Mouse (Mus musculus) CH12.LX (cell line): ENCODE data around the gene Btbd9. TPM values are rescaled to one million over a fixed set of nuclear protein-coding genes. Genes with fewer than 3 reads are reported as not detected.

Experiments used
- DNase-seq: peaks from one replicate; pipeline ENCODE4 v3.0.0-alpha.2; 2013; ENCODE audit errors: extremely low read depth
- H3K27ac ChIP-seq: 2 replicates; pipeline ENCODE4 v1.5.1; 2012; ENCODE audit warnings: low read depth, mild to moderate bottlenecking, control low read depth, moderate library complexity; ENCODE audit not compliant: insufficient read depth
- H3K27me3 ChIP-seq: replicated peaks from 2 replicates; pipeline ENCODE3; 2012; ENCODE audit warnings: inconsistent platforms
- H3K36me3 ChIP-seq, 2 experiments: replicated peaks in 1 of 2; 2 replicates each; pipeline versions ENCODE3 to v1.6.1; 2012; ENCODE audit warnings: inconsistent platforms in 1 of 2, low read length in 1 of 2, mild to moderate bottlenecking in 1 of 2, mixed read lengths in 1 of 2, moderate library complexity in 1 of 2; ENCODE audit not compliant: control insufficient read depth in 1 of 2, insufficient read depth in 1 of 2
- H3K4me1 ChIP-seq, 2 experiments: 2 replicates each; pipeline ENCODE4 v1.6.1; 2012; ENCODE audit warnings: inconsistent platforms in 1 of 2, moderate library complexity in 1 of 2; ENCODE audit not compliant: insufficient read depth in 2 of 2, control insufficient read depth in 1 of 2
- H3K4me2 ChIP-seq: 2 replicates; pipeline ENCODE4 v1.6.1; 2012; ENCODE audit warnings: low read depth, mild to moderate bottlenecking, control low read depth; ENCODE audit not compliant: poor library complexity, insufficient read depth, severe bottlenecking
- H3K4me3 ChIP-seq, 3 experiments: fragments of 150-350 bp in 1 of 3; sonication (generic) in 1 of 3; replicated peaks in 1 of 3; 2 replicates each; pipeline versions ENCODE3 to v1.5.1; 2011 to 2012; ENCODE audit warnings: low read depth in 2 of 3, low read length in 2 of 3, mild to moderate bottlenecking in 2 of 3, moderate library complexity in 2 of 3, control low read depth in 1 of 3, improper control_type of control experiment in 1 of 3, inconsistent platforms in 1 of 3, mixed read lengths in 1 of 3; ENCODE audit not compliant: poor library complexity in 1 of 3
- H3K79me2 ChIP-seq: replicated peaks from 2 replicates; pipeline ENCODE4 v1.6.1; 2012; ENCODE audit warnings: mild to moderate bottlenecking, moderate library complexity; ENCODE audit not compliant: control insufficient read depth, poor library complexity, insufficient read depth, severe bottlenecking; ENCODE audit errors: extremely low read depth
- H3K9ac ChIP-seq: 2 replicates; pipeline ENCODE4 v1.6.1; 2012; ENCODE audit warnings: low read depth, mild to moderate bottlenecking, control low read depth, moderate library complexity; ENCODE audit not compliant: insufficient read depth
- H3K9me3 ChIP-seq: replicated peaks from 2 replicates; pipeline ENCODE3; 2012; ENCODE audit warnings: low read length, inconsistent platforms, mixed read lengths
- CHD2 ChIP-seq: IDR thresholded peaks from 2 replicates; pipeline ENCODE4 v1.6.1; 2011; ENCODE audit warnings: low read length, improper control_type of control experiment
- HCFC1 ChIP-seq: IDR thresholded peaks from 2 replicates; pipeline ENCODE4 v1.6.1; 2012; ENCODE audit warnings: low read depth, mild to moderate bottlenecking, inconsistent platforms, low read length, improper control_type of control experiment
- IRF4 ChIP-seq: IDR thresholded peaks from 2 replicates; pipeline ENCODE4 v1.6.1; 2014; ENCODE audit warnings: low read depth, mild to moderate bottlenecking, inconsistent platforms, low read length, improper control_type of control experiment
- JUN ChIP-seq: IDR thresholded peaks from 2 replicates; pipeline ENCODE4 v1.6.1; 2011; ENCODE audit warnings: low read depth, mild to moderate bottlenecking, low read length, improper control_type of control experiment, moderate library complexity; ENCODE audit not compliant: insufficient read depth
- JUND ChIP-seq: conservative IDR thresholded peaks from 2 replicates; pipeline ENCODE4 v1.6.1; 2011; ENCODE audit warnings: low read depth, low read length, improper control_type of control experiment
- KAT2A ChIP-seq: IDR thresholded peaks from 2 replicates; pipeline ENCODE4 v1.6.1; 2012; ENCODE audit warnings: low read length, improper control_type of control experiment, inconsistent platforms; ENCODE audit not compliant: insufficient replicate concordance
- MAFK ChIP-seq: IDR thresholded peaks from 2 replicates; pipeline ENCODE4 v1.6.1; 2011; ENCODE audit warnings: low read length, improper control_type of control experiment; ENCODE audit not compliant: insufficient replicate concordance
- MXI1 ChIP-seq: IDR thresholded peaks from 2 replicates; pipeline ENCODE4 v1.6.1; 2011; ENCODE audit warnings: mild to moderate bottlenecking, low read depth, low read length, improper control_type of control experiment
- NELFE ChIP-seq: IDR thresholded peaks from 2 replicates; pipeline ENCODE4 v1.6.1; 2011; ENCODE audit warnings: low read depth, low read length, improper control_type of control experiment
- NRF1 ChIP-seq: IDR thresholded peaks from 2 replicates; pipeline ENCODE4 v1.6.1; 2014; ENCODE audit warnings: low read depth, mild to moderate bottlenecking, inconsistent platforms, low read length, improper control_type of control experiment, moderate library complexity
- POLR2A ChIP-seq: IDR thresholded peaks from 2 replicates; pipeline ENCODE4 v1.6.1; 2011; ENCODE audit warnings: low read depth, mild to moderate bottlenecking, improper control_type of control experiment, low read length
- POLR2AphosphoS2 ChIP-seq: IDR thresholded peaks from 2 replicates; pipeline ENCODE4 v1.6.1; 2011; ENCODE audit warnings: low read depth, low read length, improper control_type of control experiment
- SMC3 ChIP-seq: IDR thresholded peaks from 2 replicates; pipeline ENCODE4 v1.6.1; 2011; ENCODE audit warnings: low read depth, low read length, improper control_type of control experiment
- ZNF384 ChIP-seq: IDR thresholded peaks from 2 replicates; pipeline ENCODE4 v1.6.1; 2012; ENCODE audit warnings: low read depth, low read length, improper control_type of control experiment, inconsistent platforms
- dilution Hi-C: fragments of 300-500 bp; cut with MboI; formaldehyde crosslinking; loops from 2 replicates; pipeline ENCODE4 v1.14.3; 2020; ENCODE audit warnings: low sequenced_read_pairs; ENCODE audit not compliant: extremely low pct_unique_long_range_greater_than_20kb, extremely low pct_ligation_motif_present
- in situ Hi-C: fragments of 300-500 bp; cut with MboI; formaldehyde crosslinking; loops from 3 replicates; pipeline ENCODE4 v1.14.3; 2019; ENCODE audit warnings: low sequenced_read_pairs, low pct_ligation_motif_present, low pct_unique_long_range_greater_than_20kb, mixed read lengths
- polyA plus RNA-seq: library from polyadenylated mRNA; unstranded; fragments of >175 nt; gene quantifications from 2 replicates; pipeline ENCODE4 v1.2.1, GENCODE M21; 2012; ENCODE audit warnings: low read depth; ENCODE audit not compliant: insufficient read length
- total RNA-seq, 2 experiments: library from RNA; depleted of rRNA; stranded (reverse); fragments of 300-350 nt in 1 of 2; fragments of >200 nt in 1 of 2; gene quantifications; 2 replicates each; pipeline ENCODE4 v1.2.3; 2012 to 2014

Btbd9 gene
- total and polyA plus RNA-seq, 3 experiments: 19.3 to 25.4 (median 20.0) TPM

DNA sequence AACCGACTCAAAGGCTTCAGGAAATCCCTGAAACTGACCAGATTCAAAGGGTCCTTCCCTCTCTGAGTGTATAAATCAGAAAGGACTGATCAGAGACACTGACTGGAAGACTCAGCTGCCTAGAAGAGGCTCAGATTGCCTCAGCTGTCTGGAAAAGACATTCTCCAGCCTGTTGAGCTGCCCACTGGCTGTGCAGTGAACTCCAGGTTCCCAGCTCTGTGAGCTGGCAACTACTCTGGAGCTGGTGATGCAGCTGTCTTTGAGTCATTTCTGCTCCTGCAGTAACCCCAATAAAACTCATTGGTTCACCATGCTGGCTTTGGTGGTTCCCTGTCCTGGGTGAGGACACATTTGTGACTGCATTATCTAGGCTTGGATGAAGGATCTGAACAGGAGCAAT is 344.8 kb downstream of the Btbd9 start:
- in situ Hi-C loops: loop anchor here (25.0 kb wide), 1 partner anchor 206 kb away; no protein-coding TSS in a partner anchor
- dilution Hi-C loops: no loop called here

DNA sequence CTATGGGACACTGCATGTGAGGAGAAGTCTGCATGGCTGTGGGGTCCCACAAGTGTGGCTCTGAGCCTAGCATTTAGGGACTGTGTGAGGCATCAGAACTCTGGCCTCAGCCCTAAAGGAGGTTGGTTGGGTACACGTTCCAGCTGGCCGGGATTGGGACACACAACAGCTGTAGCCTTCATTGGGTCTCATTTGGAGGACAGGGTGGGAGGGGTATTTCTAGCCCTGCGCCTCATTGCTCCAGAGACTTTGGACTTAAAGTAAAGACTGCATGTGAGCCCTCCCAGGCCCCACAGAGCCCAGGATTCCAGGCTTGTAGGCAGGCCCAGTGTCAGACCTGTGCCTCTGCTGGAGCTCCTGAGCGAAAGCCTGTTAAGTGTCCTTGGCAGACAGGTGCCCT is 345.9 kb downstream of the Btbd9 start:
- dilution Hi-C loops (no loop called here), in situ Hi-C loops (loop anchor here (25.0 kb wide), 1 partner anchor 207 kb away; no protein-coding TSS in a partner anchor)
- Histone ChIP-seq H3K4me1 (no peaks in the 10 kb centered on the region), H3K79me2 (no peaks in the 10 kb centered on the region), H3K4me2 (no peak overlapping the region), H3K9me3 (no peaks in the 10 kb centered on the region), H3K9ac (no peak overlapping the region), H3K27me3 (no peaks in the 10 kb centered on the region), H3K36me3 (peaks cover 0 to 41% of the 10 kb centered on the region in 2 experiments), H3K4me3 (no peak overlapping the region), H3K27ac (no peak overlapping the region)
- DNase-seq: no peak
- TF ChIP-seq CHD2 (no peak), NRF1 (no peak)

More for the DNA sequence above, 344.8 kb downstream of the Btbd9 start:
- TF ChIP-seq KAT2A: no peak
- TF ChIP-seq CHD2: no peak
- no peak for TF ChIP-seq POLR2AphosphoS2
- TF ChIP-seq POLR2A: no peak
- no peak for TF ChIP-seq MXI1
- TF ChIP-seq JUND: no peak
- TF ChIP-seq MAFK: no peak
- no peak for TF ChIP-seq JUN
- TF ChIP-seq ZNF384: no peak
- no peak for TF ChIP-seq NELFE
- no peak for TF ChIP-seq SMC3
- no peak for TF ChIP-seq HCFC1
- no peak for TF ChIP-seq IRF4
- no peak overlapping the region for H3K9ac ChIP-seq
- no peaks in the 10 kb centered on the region; a peak in 1 of 4 replicates for H3K4me1 ChIP-seq
- H3K4me2 ChIP-seq: no peak overlapping the region
- no peak overlapping the region for H3K4me3 ChIP-seq
- H3K27me3 ChIP-seq: no peaks in the 10 kb centered on the region
- no peak for DNase-seq
- H3K9me3 ChIP-seq: no peaks in the 10 kb centered on the region
- H3K36me3 ChIP-seq: peaks cover 0 to 42% of the 10 kb centered on the region in 2 experiments
- no peak overlapping the region for H3K27ac ChIP-seq
- no peaks in the 10 kb centered on the region for H3K79me2 ChIP-seq
